Mouse (Mus musculus) lung, adult 2 months (tissue): ENCODE data around the gene Ankrd60.

Source experiments
- CTCF ChIP-seq: fragments of 200-500 bp; IDR thresholded peaks from 2 replicates; pipeline ENCODE4 v1.5.1; 2011; ENCODE audit warnings: mild to moderate bottlenecking, low read length, control low read depth; ENCODE audit not compliant: insufficient read depth
- POLR2A ChIP-seq: fragments of 200-500 bp; IDR thresholded peaks from 2 replicates; pipeline ENCODE4 v1.6.1; 2011; ENCODE audit warnings: low read depth, mild to moderate bottlenecking, control low read depth, low read length, borderline replicate concordance; ENCODE audit errors: extremely low read depth

DNA sequence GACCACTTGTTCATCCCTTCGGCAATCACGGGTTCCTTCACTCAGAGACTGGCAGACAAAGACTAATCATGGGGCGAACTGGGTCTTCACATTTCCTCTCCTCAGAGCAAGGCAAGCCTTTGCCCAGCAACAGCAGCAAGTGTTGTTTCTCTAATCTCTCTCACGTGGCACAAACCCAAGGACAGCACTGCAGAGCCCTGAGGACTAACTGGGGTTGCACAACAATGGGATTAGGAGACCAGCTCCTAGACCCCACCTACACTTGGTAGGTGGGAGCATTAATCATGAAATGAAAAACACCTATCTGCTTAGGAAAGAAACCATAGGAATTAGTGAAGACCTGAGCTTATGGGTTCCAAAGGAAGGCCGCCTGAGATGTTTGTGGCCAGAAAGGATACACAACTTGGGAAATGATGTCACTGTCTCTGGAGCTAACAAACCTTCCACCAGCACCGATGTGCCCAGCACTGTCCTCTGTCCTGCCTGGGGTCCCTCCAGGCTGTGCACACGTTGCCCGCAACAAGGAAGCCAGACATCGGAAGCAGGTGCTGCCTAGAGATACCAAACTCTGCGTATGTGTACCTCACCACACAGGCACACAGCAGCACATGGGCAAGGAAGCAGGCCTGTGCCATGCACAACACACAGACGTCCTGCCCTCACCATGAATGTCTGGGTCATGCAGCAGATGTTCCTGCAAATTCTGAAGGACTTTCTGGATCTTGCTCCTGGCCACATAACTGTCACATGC is 16.3 kb upstream of the Ankrd60 start:
- no peak for TF ChIP-seq CTCF
- TF ChIP-seq POLR2A = no peak
